Mouse (Mus musculus): ENCODE results near the gene Nr2e1. TPM values are rescaled to one million over a fixed set of nuclear protein-coding genes. Genes with fewer than 3 reads are reported as not detected.
A peak's percentile ranks its signal among the peaks of the same experiment; 100 is the strongest.

The Nr2e1 gene
- polyA plus RNA-seq, 1 experiment from 2014 or later: not detected

GRCm38 (mm10) chr10:42584436-42584983 lies 1.1 kb upstream of the Nr2e1 start:
- peaks cover 43% of the 10 kb centered on the region for H3K4me1 ChIP-seq
- 1% methylated on average over 37 of the region's 37 CpGs for WGBS
- no peak overlapping the region for H3K27ac ChIP-seq
- H3K4me3 ChIP-seq: peak overlapping the region; percentile 29
- H3K9me3 ChIP-seq: no peaks in the 10 kb centered on the region
- no peak for ATAC-seq (ENCODE audit: insufficient number of reproducible peaks, low FRiP score, low TSS enrichment, low read depth)
- peak overlapping the region; percentile 47 for H3K4me2 ChIP-seq
- H3K36me3 ChIP-seq: no peaks in the 10 kb centered on the region
- H3K27me3 ChIP-seq: peaks cover 94% of the 10 kb centered on the region
- no peak overlapping the region for H3K9ac ChIP-seq

GRCm38 (mm10) chr10:42583902-42584435 lies 537 bp upstream of the Nr2e1 start:
- H3K27me3 ChIP-seq: peaks cover 94% of the 10 kb centered on the region
- ATAC-seq (ENCODE audit: insufficient number of reproducible peaks, low FRiP score, low TSS enrichment, low read depth): no peak
- peaks cover 46% of the 10 kb centered on the region for H3K4me1 ChIP-seq
- WGBS: 1% methylated on average over 32 of the region's 32 CpGs
- no peaks in the 10 kb centered on the region for H3K9me3 ChIP-seq
- H3K4me3 ChIP-seq: peak overlapping the region; percentile 29
- no peak overlapping the region for H3K27ac ChIP-seq
- no peaks in the 10 kb centered on the region for H3K36me3 ChIP-seq
- no peak overlapping the region for H3K9ac ChIP-seq
- H3K4me2 ChIP-seq: peak overlapping the region; percentile 47

GRCm38 (mm10) chr10:42582566-42583110 lies 794 bp downstream of the Nr2e1 start:
- WGBS: under 1% methylated on average over 44 of the region's 44 CpGs
- Histone ChIP-seq H3K9ac (no peak overlapping the region), H3K36me3 (no peaks in the 10 kb centered on the region), H3K27ac (no peak overlapping the region), H3K27me3 (peaks cover 96% of the 10 kb centered on the region), H3K4me3 (peak overlapping the region; percentile 29), H3K4me2 (peak overlapping the region; percentile 47), H3K4me1 (peaks cover 46% of the 10 kb centered on the region), H3K9me3 (no peaks in the 10 kb centered on the region)
- no peak for ATAC-seq (ENCODE audit: insufficient number of reproducible peaks, low FRiP score, low TSS enrichment, low read depth)

GRCm38 (mm10) chr10:42581694-42582565 lies 1.5 kb downstream of the Nr2e1 start:
- ATAC-seq (ENCODE audit: insufficient number of reproducible peaks, low FRiP score, low TSS enrichment, low read depth): no peak
- Histone ChIP-seq H3K4me3 (peak overlapping the region; percentile 29), H3K4me1 (peaks cover 46% of the 10 kb centered on the region), H3K9ac (no peak overlapping the region), H3K4me2 (0 out of 2 replicates have a peak overlapping the region, but pooled peaks have one; percentile 22), H3K27me3 (peaks cover 97% of the 10 kb centered on the region), H3K9me3 (no peaks in the 10 kb centered on the region), H3K36me3 (no peaks in the 10 kb centered on the region), H3K27ac (no peak overlapping the region)
- 2% methylated on average over 45 of the region's 45 CpGs for WGBS

GRCm38 (mm10) chr10:42580951-42581277 lies 2.5 kb downstream of the Nr2e1 start:
- Histone ChIP-seq H3K27me3 (peaks cover 96% of the 10 kb centered on the region), H3K36me3 (no peaks in the 10 kb centered on the region), H3K9me3 (no peaks in the 10 kb centered on the region), H3K9ac (no peak overlapping the region), H3K4me3 (no peak overlapping the region), H3K4me2 (no peak overlapping the region), H3K4me1 (peaks cover 46% of the 10 kb centered on the region), H3K27ac (no peak overlapping the region)
- WGBS: 6% methylated on average over 7 of the region's 7 CpGs
- ATAC-seq (ENCODE audit: insufficient number of reproducible peaks, low FRiP score, low TSS enrichment, low read depth): no peak

GRCm38 (mm10) chr10:42580131-42580950 lies 3.1 kb downstream of the Nr2e1 start:
- 2% methylated on average over 29 of the region's 29 CpGs for WGBS
- ATAC-seq (ENCODE audit: insufficient number of reproducible peaks, low FRiP score, low TSS enrichment, low read depth): no peak
- peaks cover 96% of the 10 kb centered on the region for H3K27me3 ChIP-seq
- H3K4me3 ChIP-seq: no peak overlapping the region; the same call in 1 of the 2 replicates
- H3K36me3 ChIP-seq: no peaks in the 10 kb centered on the region
- H3K4me1 ChIP-seq: peaks cover 46% of the 10 kb centered on the region
- no peak overlapping the region for H3K4me2 ChIP-seq
- no peaks in the 10 kb centered on the region for H3K9me3 ChIP-seq
- no peak overlapping the region for H3K9ac ChIP-seq
- no peak overlapping the region for H3K27ac ChIP-seq

- Histone ChIP-seq H3K27ac (no peak overlapping the region), H3K4me1 (peaks cover 44% of the 10 kb centered on the region), H3K9me3 (no peaks in the 10 kb centered on the region), H3K9ac (no peak overlapping the region), H3K36me3 (no peaks in the 10 kb centered on the region), H3K27me3 (peaks cover 96% of the 10 kb centered on the region), H3K4me2 (no peak overlapping the region), H3K4me3 (no peak overlapping the region; the same call in 1 of the 2 replicates)
- no peak for ATAC-seq (ENCODE audit: insufficient number of reproducible peaks, low FRiP score, low TSS enrichment, low read depth)
- WGBS: 1% methylated on average over 41 of the region's 41 CpGs
These were observed 3.8 kb downstream of the Nr2e1 start for GRCm38 (mm10) chr10:42579475-42580130.

- Histone ChIP-seq H3K27ac (no peak overlapping the region), H3K4me1 (peaks cover 37% of the 10 kb centered on the region), H3K27me3 (peaks cover 96% of the 10 kb centered on the region), H3K9me3 (no peaks in the 10 kb centered on the region), H3K9ac (no peak overlapping the region), H3K4me3 (no peak overlapping the region), H3K4me2 (no peak overlapping the region), H3K36me3 (no peaks in the 10 kb centered on the region)
- ATAC-seq (ENCODE audit: insufficient number of reproducible peaks, low FRiP score, low TSS enrichment, low read depth): no peak
- WGBS: 3% methylated on average over 22 of the region's 22 CpGs
These were observed 4.5 kb downstream of the Nr2e1 start for GRCm38 (mm10) chr10:42578698-42579474.

GRCm38 (mm10) chr10:42578281-42578675 lies 5.2 kb downstream of the Nr2e1 start:
- H3K27me3 ChIP-seq: peaks cover 96% of the 10 kb centered on the region
- H3K9me3 ChIP-seq: no peaks in the 10 kb centered on the region
- no peak overlapping the region for H3K27ac ChIP-seq
- ATAC-seq (ENCODE audit: insufficient number of reproducible peaks, low FRiP score, low TSS enrichment, low read depth): no peak
- H3K4me1 ChIP-seq: peaks cover 31% of the 10 kb centered on the region
- H3K36me3 ChIP-seq: no peaks in the 10 kb centered on the region
- no peak overlapping the region for H3K4me3 ChIP-seq
- 2% methylated on average over 15 of the region's 15 CpGs for WGBS
- no peak overlapping the region for H3K9ac ChIP-seq
- no peak overlapping the region for H3K4me2 ChIP-seq

- H3K9ac ChIP-seq: no peak overlapping the region
These were observed 5.7 kb downstream of the Nr2e1 start for GRCm38 (mm10) chr10:42577525-42578280.

More at GRCm38 (mm10) chr10:42577525-42578280, 5.7 kb downstream of the Nr2e1 start:
- H3K4me1 ChIP-seq: peaks cover 26% of the 10 kb centered on the region
- no peak overlapping the region for H3K4me3 ChIP-seq
- peaks cover 96% of the 10 kb centered on the region for H3K27me3 ChIP-seq
- no peak overlapping the region for H3K27ac ChIP-seq
- 2% methylated on average over 15 of the region's 15 CpGs for WGBS
- no peak for ATAC-seq (ENCODE audit: insufficient number of reproducible peaks, low FRiP score, low TSS enrichment, low read depth)
- no peaks in the 10 kb centered on the region for H3K9me3 ChIP-seq
- H3K36me3 ChIP-seq: no peaks in the 10 kb centered on the region
- no peak overlapping the region for H3K4me2 ChIP-seq

All from limb, embryonic 15.5 days (tissue).